Mouse (Mus musculus) cerebral cortex, adult 2 months (tissue): ENCODE data around the gene Akap2.

Source experiments
- WGBS: fragments of 180-500 bp; shearing (Covaris S2); methylation state at CpG from one replicate; pipeline ENCODE4 v1.1.7; 2018; 5-methylcytosine and 5-hydroxymethylcytosine counted together

Akap2 gene

GRCm38 (mm10) chr4:57798286-57799018 is 81.0 kb downstream of the Akap2 start:
- WGBS: 50% methylated on average over 10 of the region's 10 CpGs

GRCm38 (mm10) chr4:57799297-57799696 is 81.8 kb downstream of the Akap2 start:
- 97% methylated on average over 1 of the region's 1 CpGs for WGBS

GRCm38 (mm10) chr4:57801239-57801638 is 83.8 kb downstream of the Akap2 start:
- WGBS: 79% methylated on average over 7 of the region's 7 CpGs

GRCm38 (mm10) chr4:57801986-57802385 is 84.5 kb downstream of the Akap2 start:
- 90% methylated on average over 5 of the region's 5 CpGs for WGBS

GRCm38 (mm10) chr4:57802411-57802810 is 85.0 kb downstream of the Akap2 start:
- 92% methylated on average over 3 of the region's 3 CpGs for WGBS

GRCm38 (mm10) chr4:57804902-57805301 is 87.4 kb downstream of the Akap2 start:
- WGBS: 76% methylated on average over 6 of the region's 6 CpGs

- 77% methylated on average over 4 of the region's 4 CpGs for WGBS
Observed at GRCm38 (mm10) chr4:57809449-57809848, 92.0 kb downstream of the Akap2 start.

GRCm38 (mm10) chr4:57812075-57812474 is 94.6 kb downstream of the Akap2 start:
- 96% methylated on average over 1 of the region's 1 CpGs for WGBS

- WGBS: 58% methylated on average over 7 of the region's 7 CpGs
Observed at GRCm38 (mm10) chr4:57812916-57813575, 95.6 kb downstream of the Akap2 start.

- WGBS: 74% methylated on average over 4 of the region's 4 CpGs
Observed at GRCm38 (mm10) chr4:57813576-57813945, 96.1 kb downstream of the Akap2 start.

GRCm38 (mm10) chr4:57815355-57815754 is 97.9 kb downstream of the Akap2 start:
- WGBS: 85% methylated on average over 2 of the region's 2 CpGs

- 82% methylated on average over 8 of the region's 8 CpGs for WGBS
Observed at GRCm38 (mm10) chr4:57816146-57816545, 98.7 kb downstream of the Akap2 start.

GRCm38 (mm10) chr4:57820839-57821374 is 103.5 kb downstream of the Akap2 start:
- WGBS: 92% methylated on average over 24 of the region's 24 CpGs

- WGBS: 12% methylated on average over 11 of the region's 11 CpGs
Observed at GRCm38 (mm10) chr4:57821556-57822356, 104.3 kb downstream of the Akap2 start.

GRCm38 (mm10) chr4:57822641-57823040 is 105.2 kb downstream of the Akap2 start:
- WGBS: 77% methylated on average over 5 of the region's 5 CpGs

- 50% methylated on average over 8 of the region's 8 CpGs for WGBS
Observed at GRCm38 (mm10) chr4:57824626-57825240, 107.3 kb downstream of the Akap2 start.

GRCm38 (mm10) chr4:57826272-57826671 is 108.8 kb downstream of the Akap2 start:
- 66% methylated on average over 7 of the region's 7 CpGs for WGBS

- 87% methylated on average over 9 of the region's 9 CpGs for WGBS
Observed at GRCm38 (mm10) chr4:57829131-57829530, 111.7 kb downstream of the Akap2 start.

- WGBS: 84% methylated on average over 3 of the region's 3 CpGs
Observed at GRCm38 (mm10) chr4:57829740-57830139, 112.3 kb downstream of the Akap2 start.

- WGBS: 60% methylated on average over 7 of the region's 7 CpGs
Observed at GRCm38 (mm10) chr4:57832318-57832717, 114.9 kb downstream of the Akap2 start.

GRCm38 (mm10) chr4:57833060-57833459 is 115.6 kb downstream of the Akap2 start:
- WGBS: 75% methylated on average over 4 of the region's 4 CpGs

- WGBS: 72% methylated on average over 4 of the region's 4 CpGs
Observed at GRCm38 (mm10) chr4:57834141-57834540, 116.7 kb downstream of the Akap2 start.
